Mouse (Mus musculus) heart, postnatal 4 days (tissue): ENCODE measurements around the gene Selenom. TPM values are rescaled to one million over a fixed set of nuclear protein-coding genes. Genes with fewer than 3 reads are reported as not detected.

Source experiments
- DNase-seq: peaks from one replicate; pipeline ENCODE4 v3.0.0; 2021
- total RNA-seq, 2 experiments: library from RNA; stranded (reverse); gene quantifications; 2 replicates each; pipeline ENCODE4 v1.2.3; 2021

Selenom gene
- total RNA-seq, 2 experiments from 2014 or later = 55.7 to 59.2 TPM

- no peak for DNase-seq
Observed at GRCm38 (mm10) chr11:3531634-3532033, 17.1 kb downstream of the Selenom start.

- no peak for DNase-seq
Observed at GRCm38 (mm10) chr11:3532101-3532931, 17.8 kb downstream of the Selenom start.

GRCm38 (mm10) chr11:3533406-3533932, 19.0 kb downstream of the Selenom start:
- no peak for DNase-seq

GRCm38 (mm10) chr11:3534956-3535355, 20.5 kb downstream of the Selenom start:
- no peak for DNase-seq

GRCm38 (mm10) chr11:3535406-3535986, 21.0 kb downstream of the Selenom start:
- peak; percentile 99 for DNase-seq

GRCm38 (mm10) chr11:3536082-3536481, 21.6 kb downstream of the Selenom start:
- no peak for DNase-seq

GRCm38 (mm10) chr11:3536745-3537333, 22.4 kb downstream of the Selenom start:
- no peak for DNase-seq

GRCm38 (mm10) chr11:3537711-3538110, 23.2 kb downstream of the Selenom start:
- DNase-seq = no peak

- DNase-seq = no peak
Observed at GRCm38 (mm10) chr11:3538341-3538740, 23.9 kb downstream of the Selenom start.

- DNase-seq = peak; percentile 94
Observed at GRCm38 (mm10) chr11:3539111-3539825, 24.8 kb downstream of the Selenom start.

- DNase-seq = no peak
Observed at GRCm38 (mm10) chr11:3539826-3540196, 25.3 kb downstream of the Selenom start.

- DNase-seq = no peak
Observed at GRCm38 (mm10) chr11:3540451-3541085, 26.1 kb downstream of the Selenom start, which contains the start of gene Smtn. Smtn (minus strand) TSS chr11:3540612.

GRCm38 (mm10) chr11:3541932-3542331, 27.4 kb downstream of the Selenom start:
- no peak for DNase-seq

- peak; percentile 80 for DNase-seq
Observed at GRCm38 (mm10) chr11:3543001-3543400, 28.5 kb downstream of the Selenom start.

- DNase-seq = no peak
Observed at GRCm38 (mm10) chr11:3544409-3544808, 29.9 kb downstream of the Selenom start.

- no peak for DNase-seq
Observed at GRCm38 (mm10) chr11:3545531-3546241, 31.2 kb downstream of the Selenom start.

GRCm38 (mm10) chr11:3546242-3546562, 31.7 kb downstream of the Selenom start:
- DNase-seq = no peak

GRCm38 (mm10) chr11:3547047-3547446, 32.6 kb downstream of the Selenom start:
- DNase-seq = no peak

GRCm38 (mm10) chr11:3547969-3548368, 33.5 kb downstream of the Selenom start:
- DNase-seq = peak; percentile 60

GRCm38 (mm10) chr11:3548564-3549295, 34.2 kb downstream of the Selenom start:
- no peak for DNase-seq

- DNase-seq = no peak
Observed at GRCm38 (mm10) chr11:3549791-3550190, 35.3 kb downstream of the Selenom start.
